Comparison of ENCODE assay signal across 7 mouse cellular contexts in the genomic region with DNA sequence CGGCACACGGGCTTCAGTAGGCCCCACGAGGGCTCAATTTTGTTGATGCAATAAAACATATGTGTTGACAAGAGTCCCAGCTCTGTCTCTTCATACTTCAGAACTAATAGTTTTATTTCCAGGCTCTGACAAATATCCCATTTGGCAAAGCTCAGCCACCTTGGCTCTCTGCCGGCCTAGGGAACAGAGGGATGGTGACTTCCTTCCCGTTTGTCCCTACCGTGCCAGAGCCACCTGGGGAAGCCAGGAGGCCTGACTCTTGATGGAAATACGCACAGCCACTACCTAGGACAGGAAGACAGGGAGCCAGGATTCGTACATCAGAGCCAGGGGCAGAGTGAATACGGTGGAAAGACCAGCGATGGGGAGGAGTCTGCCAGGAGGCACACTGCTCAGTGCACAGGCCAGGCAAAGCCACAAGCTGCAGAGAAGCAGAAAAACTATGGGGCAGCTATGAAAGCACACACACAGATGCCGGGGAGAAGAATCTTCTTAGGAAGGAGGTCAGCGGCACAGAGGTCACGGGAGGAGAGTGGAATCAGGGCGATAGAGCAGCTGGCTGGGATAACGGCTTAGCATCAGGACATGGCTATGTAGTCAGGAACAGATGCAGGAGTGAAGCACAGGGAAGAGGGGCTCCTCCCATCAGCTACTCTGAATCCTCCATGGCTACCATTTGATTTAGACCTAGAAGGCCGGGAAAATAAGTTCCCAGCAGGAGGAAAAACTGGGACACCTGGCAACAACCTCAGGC. TPM values are rescaled to one million over a fixed set of nuclear protein-coding genes. Genes with fewer than 3 reads are reported as not detected.
A peak's percentile ranks its signal among the peaks of the same experiment; 100 is the strongest.
DNase-seq lines count a peak whose midpoint lies in the region; ATAC-seq and TF ChIP-seq lines count a peak whose summit lies in the region.

No protein-coding gene starts in this region.

- H3K36me3 ChIP-seq in heart, embryonic 15.5 days = no peaks in the 10 kb centered on the region
- H3K36me3 ChIP-seq in lung, postnatal 0 days (ENCODE audit: insufficient read depth, low read length) = 0 out of 2 replicates have a peak, but pooled peaks cover 5% of the 10 kb centered on the region
- H3K36me3 ChIP-seq in hindbrain, postnatal 0 days (ENCODE audit: insufficient read depth, low read length) = no peaks in the 10 kb centered on the region
- peaks cover 27% of the 10 kb centered on the region for H3K36me3 ChIP-seq in hindbrain, embryonic 13.5 days

- DNase-seq in adrenal gland, postnatal 36 days = peak; percentile 73 to 82
- DNase-seq in cerebellum, adult 2 months = peak; percentile 92 to 94
- no peak for DNase-seq in lung, postnatal 0 days (ENCODE audit: low spot score)
- no peak for DNase-seq in hindbrain, postnatal 0 days (ENCODE audit: low spot score)

- no peak for TF ChIP-seq CTCF in cerebellum, adult 2 months (IDR thresholded peaks at IDR 0.05; ENCODE audit: borderline replicate concordance, insufficient read depth, low read depth, low read length)
- TF ChIP-seq CTCF in lung, postnatal 0 days (IDR thresholded peaks at IDR 0.05) = no peak
- TF ChIP-seq CTCF in hindbrain, postnatal 0 days (IDR thresholded peaks at IDR 0.05; ENCODE audit: low read depth) = no peak

- TF ChIP-seq POLR2A in cerebellum, adult 2 months (IDR thresholded peaks at IDR 0.05; ENCODE audit: borderline replicate concordance, insufficient read depth, low read length) = 0 out of 2 replicates have a peak, but pooled peaks have one; percentile 8

- H3K4me2 ChIP-seq in heart, embryonic 15.5 days = no peak overlapping the region
- no peak overlapping the region for H3K4me2 ChIP-seq in lung, postnatal 0 days (replicated peaks; ENCODE audit: low read depth, low read length)
- no peak overlapping the region for H3K4me2 ChIP-seq in hindbrain, postnatal 0 days (ENCODE audit: low read depth, low read length)
- no peak overlapping the region for H3K4me2 ChIP-seq in hindbrain, embryonic 13.5 days

- peak overlapping the region; percentile 47 for H3K27ac ChIP-seq in cerebellum, adult 2 months (ENCODE audit: insufficient read depth, low read length)
- peak overlapping the region; percentile 35 for H3K27ac ChIP-seq in heart, embryonic 15.5 days
- H3K27ac ChIP-seq in lung, postnatal 0 days (ENCODE audit: low read length) = peak overlapping the region; percentile 20; the same call in 1 of the 2 replicates
- H3K27ac ChIP-seq in hindbrain, postnatal 0 days = no peak overlapping the region
- no peak overlapping the region for H3K27ac ChIP-seq in hindbrain, embryonic 13.5 days

- WGBS in cerebellum, adult 2 months = 13% methylated on average over 16 of the region's 16 CpGs
- WGBS in heart, embryonic 15.5 days = 70% methylated on average over 16 of the region's 16 CpGs
- WGBS in lung, postnatal 0 days = 51% methylated on average over 16 of the region's 16 CpGs
- WGBS in hindbrain, postnatal 0 days = 73% methylated on average over 16 of the region's 16 CpGs
- WGBS in hindbrain, embryonic 13.5 days = 85% methylated on average over 16 of the region's 16 CpGs

- no peak for ATAC-seq in heart, embryonic 15.5 days (replicated peaks; ENCODE audit: insufficient number of reproducible peaks, insufficient read depth, low FRiP score, low read depth)
- ATAC-seq in lung, postnatal 0 days = no peak
- no peak for ATAC-seq in hindbrain, postnatal 0 days
- ATAC-seq in inflammation-experienced regulatory T-cells, adult 6 months = no peak
- no peak for ATAC-seq in hindbrain, embryonic 13.5 days (ENCODE audit: low FRiP score)

- peaks cover 45% of the 10 kb centered on the region for H3K4me1 ChIP-seq in cerebellum, adult 2 months (ENCODE audit: control insufficient read depth, insufficient read depth, low read length)
- H3K4me1 ChIP-seq in heart, embryonic 15.5 days (replicated peaks) = peaks cover 47% of the 10 kb centered on the region
- H3K4me1 ChIP-seq in lung, postnatal 0 days (ENCODE audit: insufficient read depth, low read depth, low read length) = peaks cover 23% of the 10 kb centered on the region
- H3K4me1 ChIP-seq in hindbrain, postnatal 0 days (ENCODE audit: insufficient read depth, low read length) = peaks cover 9% of the 10 kb centered on the region; the same call in 1 of the 2 replicates
- peaks cover 35% of the 10 kb centered on the region for H3K4me1 ChIP-seq in hindbrain, embryonic 13.5 days (replicated peaks)

- H3K9ac ChIP-seq in heart, embryonic 15.5 days = no peak overlapping the region
- H3K9ac ChIP-seq in lung, postnatal 0 days (replicated peaks; ENCODE audit: low read depth) = no peak overlapping the region
- no peak overlapping the region for H3K9ac ChIP-seq in hindbrain, postnatal 0 days (replicated peaks; ENCODE audit: low read length)
- no peak overlapping the region for H3K9ac ChIP-seq in hindbrain, embryonic 13.5 days

- TF ChIP-seq EP300 in lung, postnatal 0 days (IDR thresholded peaks at IDR 0.05) = 0 out of 2 replicates have a peak, but pooled peaks have one; percentile 15

- no peaks in the 10 kb centered on the region for H3K9me3 ChIP-seq in heart, embryonic 15.5 days (replicated peaks)
- H3K9me3 ChIP-seq in lung, postnatal 0 days (ENCODE audit: low read length) = no peaks in the 10 kb centered on the region
- no peaks in the 10 kb centered on the region for H3K9me3 ChIP-seq in hindbrain, postnatal 0 days (ENCODE audit: low read length)
- no peaks in the 10 kb centered on the region for H3K9me3 ChIP-seq in hindbrain, embryonic 13.5 days

- no peaks in the 10 kb centered on the region for H3K27me3 ChIP-seq in cerebellum, adult 2 months (ENCODE audit: control insufficient read depth, insufficient read depth, low read length)
- no peaks in the 10 kb centered on the region for H3K27me3 ChIP-seq in heart, embryonic 15.5 days
- no peaks in the 10 kb centered on the region for H3K27me3 ChIP-seq in lung, postnatal 0 days (replicated peaks; ENCODE audit: insufficient read depth, low read length)
- no peaks in the 10 kb centered on the region for H3K27me3 ChIP-seq in hindbrain, postnatal 0 days (ENCODE audit: insufficient read depth, low read length)
- no peaks in the 10 kb centered on the region for H3K27me3 ChIP-seq in hindbrain, embryonic 13.5 days

- H3K4me3 ChIP-seq in cerebellum, adult 2 months (replicated peaks; ENCODE audit: insufficient read depth, low read depth, low read length) = no peak overlapping the region
- H3K4me3 ChIP-seq in heart, embryonic 15.5 days = no peak overlapping the region
- H3K4me3 ChIP-seq in lung, postnatal 0 days (ENCODE audit: low read depth, low read length) = no peak overlapping the region
- no peak overlapping the region for H3K4me3 ChIP-seq in hindbrain, postnatal 0 days (ENCODE audit: low read length)
- no peak overlapping the region for H3K4me3 ChIP-seq in hindbrain, embryonic 13.5 days

RNA-seq across cellular contexts. Expression of a gene that starts 11.5 kb away (rescaled TPM):
- total RNA-seq in adrenal gland, postnatal 36 days (2021) = 10 to 100 TPM; 20.9 to 23.6 TPM
- 13.8 and 16.4 TPM in 2 replicates for polyA plus RNA-seq in cerebellum, adult 2 months (2012; rRNA removed)
- polyA plus RNA-seq in heart, embryonic 15.5 days (2015; fragmentation: Nextera tagmentation; extraction: Ambion mirVana) = 11.8 and 16.6 TPM in 2 replicates
- 69.6 and 73.7 TPM in 2 replicates for polyA plus RNA-seq in lung, postnatal 0 days (2015; fragmentation: Nextera tagmentation; extraction: Ambion mirVana)
- total RNA-seq in hindbrain, postnatal 0 days (2014; rRNA removed) = 31.6 and 33.4 TPM in 2 replicates
- polyA plus RNA-seq in hindbrain, postnatal 0 days (2015; fragmentation: Nextera tagmentation; extraction: Ambion mirVana) = 21.4 and 24.4 TPM in 2 replicates
- 1 to 10 TPM; 1.3 to 4.6 (median 3.6) TPM for polyA plus RNA-seq in inflammation-experienced regulatory T-cells, adult 6 months (2017; shearing (Covaris generic))
- polyA plus RNA-seq in hindbrain, embryonic 13.5 days (2015; fragmentation: Nextera tagmentation; extraction: Ambion mirVana) = 26.0 and 26.6 TPM in 2 replicates

RNA-seq across cellular contexts. Expression of a gene that starts 52.7 kb away (rescaled TPM):
- 10 to 100 TPM; 17.5 to 31.9 TPM for total RNA-seq in adrenal gland, postnatal 36 days (2021)
- 0.46 and 0.70 TPM in 2 replicates for polyA plus RNA-seq in cerebellum, adult 2 months (2012; rRNA removed)
- polyA plus RNA-seq in heart, embryonic 15.5 days (2015; fragmentation: Nextera tagmentation; extraction: Ambion mirVana) = 2.6 and 3.5 TPM in 2 replicates
- polyA plus RNA-seq in lung, postnatal 0 days (2015; fragmentation: Nextera tagmentation; extraction: Ambion mirVana) = 11.5 and 13.3 TPM in 2 replicates
- 1.3 and 1.5 TPM in 2 replicates for total RNA-seq in hindbrain, postnatal 0 days (2014; rRNA removed)
- polyA plus RNA-seq in hindbrain, postnatal 0 days (2015; fragmentation: Nextera tagmentation; extraction: Ambion mirVana) = 1.4 and 1.5 TPM in 2 replicates
- polyA plus RNA-seq in inflammation-experienced regulatory T-cells, adult 6 months (2017; shearing (Covaris generic)) = 1 to 10 TPM; 2.8 to 4.0 (median 3.0) TPM
- 0.44 and 0.84 TPM in 2 replicates for polyA plus RNA-seq in hindbrain, embryonic 13.5 days (2015; fragmentation: Nextera tagmentation; extraction: Ambion mirVana)

Comparison
In these comparisons a context has a peak if more than half of its experiments do, and no peak if none do; other contexts are left out.
1. DNase-seq: peak in adrenal gland, postnatal 36 days (2 of 2) and cerebellum, adult 2 months (2 of 2); none in lung, postnatal 0 days (single experiment) and hindbrain, postnatal 0 days (single experiment).
2. H3K27ac ChIP-seq: peak in cerebellum, adult 2 months (single experiment), heart, embryonic 15.5 days (single experiment) and lung, postnatal 0 days (single experiment); none in hindbrain, postnatal 0 days (single experiment) and hindbrain, embryonic 13.5 days (single experiment).